Mouse (Mus musculus) C2C12 (cell line): ENCODE results near the gene Fbxl13. TPM values are rescaled to one million over a fixed set of nuclear protein-coding genes. Genes with fewer than 3 reads are reported as not detected.

Source experiments
- H3K27me3 ChIP-seq: one replicate; pipeline ENCODE4 v1.6.1; 2011; ENCODE audit not compliant: control insufficient read depth, insufficient read depth, insufficient read length
- H3K36me3 ChIP-seq: one replicate; pipeline ENCODE4 v1.6.1; 2011; ENCODE audit not compliant: control insufficient read depth, insufficient read depth
- H3K4me3 ChIP-seq: one replicate; pipeline ENCODE4 v1.5.1; 2011; ENCODE audit warnings: mild to moderate bottlenecking, control low read depth; ENCODE audit not compliant: poor library complexity, insufficient read depth, severe bottlenecking
- H3K79me2 ChIP-seq: one replicate; pipeline ENCODE4 v1.6.1; 2011; ENCODE audit not compliant: control insufficient read depth, insufficient read depth
- H3K79me3 ChIP-seq: one replicate; pipeline ENCODE4 v1.6.1; 2011; ENCODE audit warnings: low read depth, control low read depth
- H3ac ChIP-seq: one replicate; pipeline ENCODE3; 2011; ENCODE audit warnings: low read depth; ENCODE audit not compliant: control insufficient read depth, insufficient read length
- CEBPB ChIP-seq: IDR thresholded peaks from one replicate; pipeline ENCODE4 v1.6.1; 2011; ENCODE audit warnings: low read depth, mild to moderate bottlenecking, control low read depth, moderate library complexity
- CTCF ChIP-seq: IDR thresholded peaks from one replicate; pipeline ENCODE4 v1.5.1; 2011; ENCODE audit not compliant: control insufficient read depth, insufficient read depth, insufficient read length
- FOSL1 ChIP-seq: IDR thresholded peaks from one replicate; pipeline ENCODE4 v1.8.0; 2011; ENCODE audit warnings: mild to moderate bottlenecking, low read length; ENCODE audit not compliant: poor library complexity, insufficient read depth, severe bottlenecking
- MAX ChIP-seq: IDR thresholded peaks from one replicate; pipeline ENCODE4 v1.6.1; 2011; ENCODE audit warnings: mild to moderate bottlenecking, control low read depth
- MYOD1 ChIP-seq: IDR thresholded peaks from one replicate; pipeline ENCODE4 v1.6.1; 2011; ENCODE audit warnings: low read depth; ENCODE audit not compliant: control insufficient read depth, insufficient read length
- MYOG ChIP-seq: IDR thresholded peaks from one replicate; pipeline ENCODE4 v1.6.1; 2011; ENCODE audit not compliant: control insufficient read depth, insufficient read length; ENCODE audit errors: extremely low read depth
- USF1 ChIP-seq: IDR thresholded peaks from one replicate; pipeline ENCODE4 v1.6.1; 2011; ENCODE audit warnings: low read depth, mild to moderate bottlenecking, control low read depth, moderate library complexity
- polyA plus RNA-seq: library from polyadenylated mRNA; unstranded; fragments of >200 nt; fragmentation: generic; extraction: Trizol; gene quantifications from one replicate; pipeline ENCODE4 v1.2.1, GENCODE M21; 2012; ENCODE audit warnings: missing spikeins

Fbxl13 gene
- polyA plus RNA-seq, 1 experiment, result 0.07 TPM

DNA sequence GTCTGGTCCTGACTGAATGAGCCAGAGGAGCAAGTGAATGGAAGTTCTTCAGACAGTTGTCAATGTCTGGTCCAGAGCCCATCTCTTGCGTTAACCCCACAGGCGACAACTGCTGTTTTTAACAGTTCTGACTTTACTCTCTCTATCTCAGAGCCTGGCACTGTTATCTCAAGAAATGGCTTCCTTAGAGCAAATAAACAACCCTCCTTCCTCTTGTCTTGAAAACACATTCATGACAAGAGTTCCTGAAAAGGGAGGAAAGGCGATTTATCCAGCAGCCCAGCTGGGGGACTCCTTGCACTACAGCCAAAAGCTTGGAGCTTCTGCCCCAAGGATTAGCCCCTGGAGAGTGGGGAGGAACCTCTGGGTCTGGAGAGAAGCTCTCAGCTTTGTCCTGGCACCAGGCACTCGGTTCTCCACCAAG is 117.9 kb downstream of the Fbxl13 start:
- Histone ChIP-seq H3ac (no peak overlapping the region), H3K27me3 (no peaks in the 10 kb centered on the region), H3K4me3 (no peak overlapping the region), H3K79me3 (no peaks in the 10 kb centered on the region), H3K79me2 (no peaks in the 10 kb centered on the region), H3K36me3 (no peaks in the 10 kb centered on the region)
- no peak for TF ChIP-seq MYOG
- TF ChIP-seq CTCF, result no peak
- no peak for TF ChIP-seq USF1
- no peak for TF ChIP-seq MYOD1
- TF ChIP-seq FOSL1, result no peak
- no peak for TF ChIP-seq CEBPB
- TF ChIP-seq MAX, result no peak

- Histone ChIP-seq H3ac (no peak overlapping the region), H3K79me3 (no peaks in the 10 kb centered on the region), H3K36me3 (no peaks in the 10 kb centered on the region), H3K4me3 (no peak overlapping the region), H3K27me3 (no peaks in the 10 kb centered on the region), H3K79me2 (no peaks in the 10 kb centered on the region)
- no peak for TF ChIP-seq CTCF
- TF ChIP-seq MYOG, result no peak
- TF ChIP-seq USF1, result no peak
- TF ChIP-seq MAX, result no peak
- TF ChIP-seq FOSL1, result no peak
- TF ChIP-seq CEBPB, result no peak
- TF ChIP-seq MYOD1, result no peak
Observed at GRCm38 (mm10) chr5:21526835-21527485, 118.5 kb downstream of the Fbxl13 start.

- Histone ChIP-seq H3ac (no peak overlapping the region), H3K4me3 (no peak overlapping the region), H3K36me3 (no peaks in the 10 kb centered on the region), H3K79me2 (no peaks in the 10 kb centered on the region), H3K27me3 (no peaks in the 10 kb centered on the region), H3K79me3 (no peaks in the 10 kb centered on the region)
- no peak for TF ChIP-seq CEBPB
- no peak for TF ChIP-seq MAX
- no peak for TF ChIP-seq CTCF
- TF ChIP-seq MYOD1, result peak; percentile 67
- no peak for TF ChIP-seq FOSL1
- TF ChIP-seq MYOG, result no peak
- TF ChIP-seq USF1, result no peak
Observed at GRCm38 (mm10) chr5:21519166-21519565, 126.3 kb downstream of the Fbxl13 start.

GRCm38 (mm10) chr5:21518207-21518606 is 127.2 kb downstream of the Fbxl13 start:
- no peaks in the 10 kb centered on the region for H3K79me2 ChIP-seq
- TF ChIP-seq MYOG (no peak), CTCF (no peak), CEBPB (no peak), FOSL1 (no peak), USF1 (no peak), MYOD1 (no peak), MAX (no peak)
- H3ac ChIP-seq, result no peak overlapping the region
- H3K4me3 ChIP-seq, result no peak overlapping the region
- H3K79me3 ChIP-seq, result no peaks in the 10 kb centered on the region
- no peaks in the 10 kb centered on the region for H3K27me3 ChIP-seq
- no peaks in the 10 kb centered on the region for H3K36me3 ChIP-seq

DNA sequence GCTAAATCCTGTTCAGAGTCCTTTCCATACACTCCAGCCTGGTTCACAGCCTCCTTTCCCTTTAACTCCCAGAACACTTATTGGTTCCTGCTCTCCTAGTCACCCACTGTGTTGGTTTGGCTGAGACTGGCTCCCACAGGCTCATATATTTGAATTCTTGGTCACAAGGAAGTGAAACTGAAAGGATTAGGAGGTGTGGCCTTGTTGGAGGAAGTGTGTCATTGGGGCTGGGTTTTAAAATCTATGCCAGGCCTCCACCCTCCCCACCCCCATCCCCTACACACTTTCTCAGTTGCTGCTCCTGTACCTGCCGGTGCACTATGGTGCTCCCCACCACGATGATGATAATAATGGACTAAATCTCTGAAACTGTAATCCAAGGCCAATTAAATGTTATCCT is 127.9 kb downstream of the Fbxl13 start:
- no peaks in the 10 kb centered on the region for H3K27me3 ChIP-seq
- TF ChIP-seq CTCF (no peak), USF1 (no peak), MYOG (no peak), MAX (no peak), MYOD1 (no peak), FOSL1 (no peak), CEBPB (no peak)
- no peak overlapping the region for H3K4me3 ChIP-seq
- H3K79me2 ChIP-seq, result no peaks in the 10 kb centered on the region
- no peaks in the 10 kb centered on the region for H3K79me3 ChIP-seq
- H3ac ChIP-seq, result no peak overlapping the region
- no peaks in the 10 kb centered on the region for H3K36me3 ChIP-seq

DNA sequence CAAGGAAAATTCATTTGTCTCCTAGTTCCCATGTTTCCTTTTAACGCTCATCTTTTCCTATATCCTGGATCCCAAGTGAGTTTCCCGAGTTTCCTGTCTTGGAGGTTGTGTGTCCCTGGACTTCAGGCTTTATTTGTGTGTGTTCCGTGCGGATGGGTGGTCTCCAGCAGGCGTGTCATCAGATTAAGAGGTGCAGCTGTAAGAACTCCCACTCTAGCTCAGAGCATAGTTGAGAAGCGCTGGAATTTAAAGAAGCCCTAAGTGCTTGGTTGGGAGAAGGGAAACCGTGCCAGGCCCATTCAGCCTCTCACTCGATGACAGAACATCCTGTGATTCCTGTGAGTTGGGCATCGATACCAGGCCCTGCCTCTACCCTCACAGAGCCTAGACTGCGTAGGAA is 132.1 kb downstream of the Fbxl13 start:
- no peak overlapping the region for H3ac ChIP-seq
- no peaks in the 10 kb centered on the region for H3K36me3 ChIP-seq
- H3K4me3 ChIP-seq, result no peak overlapping the region
- no peaks in the 10 kb centered on the region for H3K79me2 ChIP-seq
- TF ChIP-seq MYOG (no peak), FOSL1 (no peak), CTCF (no peak), USF1 (no peak), MAX (no peak), MYOD1 (no peak), CEBPB (no peak)
- H3K79me3 ChIP-seq, result no peaks in the 10 kb centered on the region
- no peaks in the 10 kb centered on the region for H3K27me3 ChIP-seq
